Mouse (Mus musculus) thymus, postnatal 36 days (tissue): ENCODE data around the gene Gm20696.

Experiments used
- DNase-seq, 2 experiments: peaks; one replicate each; pipeline ENCODE4 v3.0.0; 2022; ENCODE audit warnings: mixed read lengths in 2 of 2

Gene Gm20696

DNA sequence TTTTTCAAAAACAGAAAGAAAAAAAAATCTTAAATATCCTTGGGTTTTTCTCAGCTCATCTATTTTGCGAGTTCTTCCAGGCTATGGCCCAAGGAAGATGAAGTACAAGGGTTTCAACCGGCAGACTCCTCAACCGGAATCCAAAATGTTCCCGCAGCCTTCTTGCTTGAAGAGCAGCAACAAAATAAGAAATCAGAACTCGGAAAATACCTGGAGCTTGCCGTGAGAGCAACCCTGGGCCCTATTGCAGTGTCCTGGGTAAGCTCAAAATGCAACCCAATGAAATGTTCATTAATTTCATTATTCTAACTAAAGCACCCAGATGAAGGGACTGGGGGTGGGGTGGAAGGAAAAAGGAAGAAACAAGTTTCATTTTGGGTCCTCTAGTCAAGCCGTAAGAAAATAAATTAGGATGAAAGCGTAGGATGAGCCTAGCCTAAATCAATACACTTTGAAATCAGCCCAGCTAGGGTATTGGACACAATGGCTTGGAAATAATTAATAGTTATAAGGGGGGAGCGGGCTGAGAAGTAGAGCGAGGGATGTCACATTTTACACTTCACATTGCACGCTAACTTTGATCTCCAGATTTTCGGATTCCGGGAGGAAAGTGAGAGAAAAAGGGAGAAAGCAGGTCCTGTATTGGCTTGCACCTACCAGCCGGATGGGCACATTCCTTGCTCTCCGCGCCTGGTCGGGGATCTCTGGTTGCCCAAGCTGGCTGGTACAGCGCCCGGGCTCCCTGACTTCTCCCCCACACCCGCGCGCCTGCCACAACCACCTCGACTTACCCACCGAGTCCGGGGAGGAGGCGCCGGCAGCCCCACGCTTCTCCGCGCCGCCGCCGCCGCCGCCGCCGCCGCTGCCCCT, 146.6 kb downstream of the Gm20696 start:
- DNase-seq: peak; percentile 43 to 60

- DNase-seq: no peak
These were observed 147.5 kb downstream of the Gm20696 start for GRCm38 (mm10) chr6:99519052-99519451.

- no peak for DNase-seq
These were observed 150.9 kb downstream of the Gm20696 start for GRCm38 (mm10) chr6:99515667-99516199.

- DNase-seq: no peak
These were observed 154.7 kb downstream of the Gm20696 start for GRCm38 (mm10) chr6:99511862-99512261.

- no peak for DNase-seq
These were observed 157.4 kb downstream of the Gm20696 start for GRCm38 (mm10) chr6:99509189-99509592.

DNA sequence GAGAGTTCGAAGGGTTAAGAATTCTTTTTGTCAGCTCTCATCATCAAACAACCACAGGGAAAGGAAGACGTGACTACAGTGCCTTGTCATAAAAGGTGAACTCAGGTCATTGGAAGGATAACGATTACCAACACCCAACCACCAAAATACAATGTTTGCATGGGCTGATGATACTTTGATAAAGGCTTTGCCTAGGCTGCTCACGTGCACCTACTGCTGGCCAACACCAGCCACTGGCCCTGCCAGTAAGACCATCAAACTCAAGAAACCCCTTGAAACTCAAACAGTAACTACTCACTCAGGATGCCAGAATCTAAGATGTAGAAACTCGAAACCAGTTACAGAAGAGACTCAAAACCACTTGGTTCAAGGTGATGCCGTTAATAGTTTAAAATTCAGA, 159.8 kb downstream of the Gm20696 start:
- no peak for DNase-seq

DNA sequence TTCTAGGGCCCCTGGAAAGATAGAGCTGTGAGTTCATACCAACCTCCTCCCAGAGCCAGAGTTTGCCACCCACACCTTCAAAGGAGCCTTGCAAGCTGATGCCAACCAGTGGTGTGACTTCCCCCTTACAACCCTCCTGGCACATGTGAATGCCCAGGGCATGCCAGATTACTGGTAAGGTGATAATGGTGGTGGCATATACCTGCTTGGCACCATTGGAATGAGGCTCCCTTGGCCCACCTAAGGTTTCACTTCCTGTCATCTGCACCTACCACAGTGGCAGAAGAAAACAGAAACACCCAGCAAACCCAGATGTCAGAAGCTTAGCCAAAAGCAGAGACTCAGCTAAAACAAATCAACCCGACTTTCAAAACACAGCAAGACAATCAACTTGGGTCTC, 162.9 kb downstream of the Gm20696 start:
- DNase-seq: no peak

DNA sequence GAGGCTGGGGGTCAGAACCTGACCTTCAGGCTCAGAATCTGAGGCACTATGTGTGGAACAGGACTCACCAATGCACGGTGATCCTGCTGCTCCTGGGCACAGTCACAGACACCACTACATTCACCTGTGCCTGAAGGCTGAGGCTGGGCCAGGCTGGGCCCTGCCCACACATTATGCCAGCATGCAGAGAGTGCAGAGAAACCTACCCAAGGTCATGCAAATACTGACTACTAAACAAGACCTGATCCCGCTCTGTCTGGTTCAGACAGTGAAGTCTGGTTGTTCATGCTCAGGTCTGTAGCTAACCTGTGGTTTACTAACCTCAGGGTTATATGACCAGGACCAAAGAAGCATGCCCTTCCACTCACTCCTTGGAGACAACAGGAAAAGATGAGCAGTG, 163.9 kb downstream of the Gm20696 start:
- DNase-seq: no peak

GRCm38 (mm10) chr6:99502314-99502713, 164.3 kb downstream of the Gm20696 start:
- no peak for DNase-seq

- DNase-seq: no peak
These were observed 165.9 kb downstream of the Gm20696 start for GRCm38 (mm10) chr6:99500570-99501270.

DNA sequence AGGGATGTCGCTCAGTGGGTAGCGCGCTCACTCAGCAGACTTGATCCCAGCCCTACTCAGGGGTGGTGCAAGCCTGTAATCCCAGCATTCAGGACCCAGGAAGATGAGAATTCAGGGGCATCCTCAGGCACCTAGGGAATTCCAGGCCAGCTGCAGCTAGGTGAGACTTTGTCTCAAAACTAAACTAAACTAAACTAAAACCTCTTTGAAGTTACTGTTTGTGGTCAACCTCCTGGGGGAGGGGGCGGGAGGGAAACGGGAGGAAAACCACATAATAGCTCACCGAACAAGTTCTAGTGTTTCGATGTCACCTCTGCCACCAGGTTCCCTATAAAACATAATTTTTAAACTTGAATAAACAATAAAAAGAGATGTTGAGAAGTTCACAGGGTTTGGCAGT, 168.5 kb downstream of the Gm20696 start:
- peak in 1 of 2 experiments; percentile 16 for DNase-seq

DNA sequence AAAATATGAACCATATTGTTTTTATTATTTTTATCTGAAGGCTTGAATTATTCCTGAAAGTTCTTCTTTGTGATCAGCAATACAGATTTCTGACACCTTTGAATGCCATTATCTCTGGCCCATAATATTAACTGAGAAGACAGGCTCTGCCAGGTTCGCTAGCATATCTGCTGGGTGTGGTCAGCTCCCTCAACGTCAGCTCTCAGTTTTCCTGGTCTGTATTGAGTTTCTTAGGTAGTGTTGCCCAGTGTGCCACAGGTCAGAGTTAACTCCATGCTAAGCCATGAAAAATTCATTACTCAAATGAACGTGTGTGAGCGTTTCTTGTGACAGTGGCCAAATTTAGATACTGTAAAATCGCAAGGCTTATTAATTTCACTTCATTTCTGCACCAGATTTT, 170.5 kb downstream of the Gm20696 start:
- no peak for DNase-seq

DNA sequence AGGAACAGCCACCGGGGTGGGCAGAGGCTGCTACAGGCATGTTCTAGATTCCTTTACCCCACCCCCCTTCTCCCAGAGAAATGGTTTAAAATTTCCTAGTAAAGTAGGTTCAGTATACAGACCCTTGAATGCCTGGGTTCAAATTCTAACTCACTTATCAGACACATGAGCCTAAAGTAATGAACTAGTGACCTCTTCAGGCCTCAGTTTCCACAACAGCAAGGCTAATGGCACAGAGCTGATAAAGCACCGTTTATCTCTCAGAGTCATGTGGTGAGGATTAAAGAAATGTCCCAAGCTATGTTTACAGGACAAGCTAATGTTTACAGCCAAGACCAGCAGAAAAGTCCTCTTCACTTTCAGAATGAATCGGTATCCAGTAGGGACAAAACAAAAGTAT, 173.7 kb downstream of the Gm20696 start:
- no peak for DNase-seq

DNA sequence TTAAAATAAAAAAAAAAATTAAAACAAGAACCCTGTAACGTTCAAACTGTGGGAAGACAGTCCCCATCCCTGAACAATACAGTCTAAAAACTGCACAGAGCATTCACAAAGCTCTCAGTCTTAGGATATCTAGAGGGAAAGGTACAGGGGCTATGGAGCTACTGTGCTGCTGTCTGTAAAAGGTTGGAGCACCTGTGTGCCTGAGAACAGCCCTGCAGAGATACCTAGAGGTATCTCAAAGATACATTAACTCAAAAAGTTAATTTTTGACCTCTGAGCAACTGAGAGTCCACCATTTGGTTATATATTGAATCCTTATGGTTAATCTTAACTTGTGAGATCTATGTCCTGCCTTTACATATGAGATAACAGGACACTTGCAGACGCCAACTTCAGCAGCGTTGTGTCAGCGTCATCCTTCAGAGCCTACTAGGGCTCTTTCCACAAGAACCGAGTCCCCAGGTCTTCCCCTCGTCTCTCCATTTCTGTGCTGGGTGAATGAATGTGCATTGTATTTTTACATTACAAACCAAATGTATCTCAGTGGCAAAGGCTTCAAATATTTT, 174.5 kb downstream of the Gm20696 start:
- no peak for DNase-seq

DNA sequence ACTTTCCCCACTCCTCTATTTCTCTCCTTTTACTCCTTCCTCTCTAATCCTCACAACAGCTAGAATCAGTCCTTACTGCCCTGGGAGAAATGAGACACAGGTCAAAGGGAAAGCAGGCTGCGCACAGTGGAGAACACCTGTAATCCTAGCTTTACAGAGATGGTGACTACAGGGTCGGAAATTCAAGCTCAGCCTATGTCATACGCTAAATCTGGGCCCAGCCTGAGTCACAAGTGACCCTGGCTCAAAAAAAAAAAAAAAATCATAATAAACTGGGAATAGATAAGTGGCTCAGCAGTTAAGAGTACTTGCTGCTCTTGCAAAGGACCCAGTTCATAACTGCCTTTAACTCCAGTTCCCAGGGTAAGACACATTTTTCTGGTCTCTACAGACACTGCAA, 175.5 kb downstream of the Gm20696 start:
- no peak for DNase-seq

DNA sequence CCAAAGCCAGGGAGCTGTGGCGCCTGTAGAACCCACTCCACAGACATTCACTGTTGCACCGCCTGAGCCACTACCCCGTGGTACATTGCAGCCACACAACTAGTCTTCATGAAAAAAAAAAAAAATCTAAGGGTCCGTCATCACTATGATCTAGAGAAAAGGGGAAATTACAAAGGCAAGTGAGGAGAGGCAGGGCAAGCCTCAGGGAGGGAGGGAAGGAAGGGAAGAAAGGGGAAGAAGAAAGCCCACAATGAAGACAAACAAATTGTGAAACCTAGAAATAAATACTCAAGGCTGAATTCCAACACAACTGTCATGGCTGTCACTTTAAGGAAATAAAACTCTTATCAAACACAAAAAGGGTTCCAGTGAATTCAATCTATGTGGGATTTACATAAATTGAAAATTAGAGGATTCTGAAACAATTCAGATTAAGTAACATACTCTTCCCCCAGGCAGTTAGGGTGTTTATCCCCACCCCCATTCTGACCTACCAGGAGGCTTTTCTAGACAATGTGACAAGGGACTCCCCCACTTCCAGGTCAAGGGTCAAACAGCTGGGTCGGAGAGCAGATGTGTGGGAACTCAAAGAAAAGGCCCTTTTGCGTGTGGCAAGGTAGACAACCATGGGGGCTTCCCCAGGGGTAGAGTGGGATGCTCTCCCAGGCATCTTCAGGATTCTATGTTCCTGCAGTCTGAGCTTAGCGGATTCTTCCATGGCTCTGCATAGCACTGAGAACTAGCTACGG, 176.5 kb downstream of the Gm20696 start:
- no peak for DNase-seq

- DNase-seq: no peak
These were observed 177.2 kb downstream of the Gm20696 start for GRCm38 (mm10) chr6:99489423-99489822.

DNA sequence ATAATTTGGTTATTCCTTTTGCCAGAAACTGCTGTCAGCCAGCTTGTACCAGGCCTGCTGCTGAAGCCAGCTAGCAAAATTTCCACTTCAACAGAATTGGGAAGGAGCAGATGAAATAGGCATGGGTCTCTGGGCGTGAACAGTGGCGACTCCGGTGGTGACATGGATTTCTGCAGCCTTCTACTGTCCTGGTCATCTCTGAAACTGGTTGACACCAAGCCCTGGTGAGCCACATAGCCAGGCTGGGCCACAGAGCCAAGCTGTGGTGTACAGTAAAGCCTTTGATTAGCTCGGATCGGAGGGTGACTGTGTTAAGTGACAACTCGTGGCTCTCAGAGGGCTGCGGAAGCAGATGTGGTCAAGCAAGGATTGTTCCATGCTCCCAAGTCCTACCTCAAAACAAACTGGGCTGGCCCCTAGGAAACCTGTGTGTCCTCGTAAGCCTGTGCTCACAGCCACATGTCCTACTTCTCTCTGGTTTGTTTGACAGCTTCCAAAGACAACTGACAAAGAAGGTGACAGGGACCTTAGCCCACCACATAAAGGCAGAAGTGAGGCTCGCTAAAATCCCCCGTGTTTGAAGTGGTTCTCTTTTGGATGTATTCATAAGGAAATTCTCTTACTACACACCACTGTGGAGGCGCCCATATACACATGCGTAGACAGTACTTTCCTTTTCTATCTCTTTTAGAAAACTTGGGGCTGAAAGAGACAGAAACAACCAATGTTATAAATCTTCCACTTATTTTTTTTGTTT, 180.5 kb downstream of the Gm20696 start:
- DNase-seq: peak; percentile 24 to 41

- DNase-seq: peak; percentile 69 to 81
These were observed 181.2 kb downstream of the Gm20696 start for GRCm38 (mm10) chr6:99485217-99485883.

- DNase-seq: no peak
These were observed 181.7 kb downstream of the Gm20696 start for GRCm38 (mm10) chr6:99484884-99485216.

- DNase-seq: no peak
These were observed 182.3 kb downstream of the Gm20696 start for GRCm38 (mm10) chr6:99484197-99484725.
